Mouse (Mus musculus) limb, embryonic 13.5 days (tissue): ENCODE results near the gene Zfpm1. TPM values are rescaled to one million over a fixed set of nuclear protein-coding genes. Genes with fewer than 3 reads are reported as not detected.

Experiments used
- ATAC-seq: fragments of 200-750 bp; cut with Nextera tagmentation; 2 replicates; pipeline ENCODE4 v1.8.0; 2017; ENCODE audit warnings: low read depth, moderate number of reproducible peaks, moderate TSS enrichment; ENCODE audit not compliant: low FRiP score
- H3K27ac ChIP-seq: fragments of 300-500 bp; sonication (generic); 2 replicates; pipeline ENCODE4 v1.5.1; 2015; ENCODE audit warnings: inconsistent platforms, mild to moderate bottlenecking, moderate library complexity
- H3K27me3 ChIP-seq: fragments of 300-500 bp; sonication (generic); 2 replicates; pipeline ENCODE4 v1.6.1; 2015; ENCODE audit warnings: mild to moderate bottlenecking, inconsistent platforms
- H3K36me3 ChIP-seq: fragments of 300-500 bp; sonication (generic); 2 replicates; pipeline ENCODE4 v1.6.1; 2015; ENCODE audit warnings: inconsistent platforms, mild to moderate bottlenecking, moderate library complexity
- H3K4me1 ChIP-seq: fragments of 300-500 bp; sonication (generic); 2 replicates; pipeline ENCODE4 v1.6.1; 2015; ENCODE audit warnings: inconsistent platforms
- H3K4me2 ChIP-seq: fragments of 300-500 bp; sonication (generic); replicated peaks from 2 replicates; pipeline ENCODE4 v1.6.1; 2015; ENCODE audit warnings: inconsistent platforms, mild to moderate bottlenecking, moderate library complexity
- H3K4me3 ChIP-seq: fragments of 300-500 bp; sonication (generic); 2 replicates; pipeline ENCODE4 v1.5.1; 2015; ENCODE audit warnings: moderate library complexity, mild to moderate bottlenecking, inconsistent platforms
- H3K9ac ChIP-seq: fragments of 300-500 bp; sonication (generic); 2 replicates; pipeline ENCODE4 v1.6.1; 2015; ENCODE audit warnings: mild to moderate bottlenecking, inconsistent platforms
- H3K9me3 ChIP-seq: fragments of 300-500 bp; sonication (generic); 2 replicates; pipeline ENCODE4 v1.6.1; 2016; ENCODE audit warnings: inconsistent platforms
- whole genome bisulfite sequencing: fragments of 180-500 bp; shearing (Covaris S2); methylation state at CpG from one replicate; pipeline ENCODE4 v1.1.7; 2015; 5-methylcytosine and 5-hydroxymethylcytosine counted together
- polyA plus RNA-seq: library from polyadenylated mRNA; unstranded; fragments of >200 nt; fragmentation: Nextera tagmentation; extraction: Ambion mirVana; gene quantifications from 2 replicates; pipeline ENCODE4 v1.2.1, GENCODE M21; 2015

Zfpm1 gene
- polyA plus RNA-seq, 1 experiment from 2014 or later = 0.80 TPM

DNA sequence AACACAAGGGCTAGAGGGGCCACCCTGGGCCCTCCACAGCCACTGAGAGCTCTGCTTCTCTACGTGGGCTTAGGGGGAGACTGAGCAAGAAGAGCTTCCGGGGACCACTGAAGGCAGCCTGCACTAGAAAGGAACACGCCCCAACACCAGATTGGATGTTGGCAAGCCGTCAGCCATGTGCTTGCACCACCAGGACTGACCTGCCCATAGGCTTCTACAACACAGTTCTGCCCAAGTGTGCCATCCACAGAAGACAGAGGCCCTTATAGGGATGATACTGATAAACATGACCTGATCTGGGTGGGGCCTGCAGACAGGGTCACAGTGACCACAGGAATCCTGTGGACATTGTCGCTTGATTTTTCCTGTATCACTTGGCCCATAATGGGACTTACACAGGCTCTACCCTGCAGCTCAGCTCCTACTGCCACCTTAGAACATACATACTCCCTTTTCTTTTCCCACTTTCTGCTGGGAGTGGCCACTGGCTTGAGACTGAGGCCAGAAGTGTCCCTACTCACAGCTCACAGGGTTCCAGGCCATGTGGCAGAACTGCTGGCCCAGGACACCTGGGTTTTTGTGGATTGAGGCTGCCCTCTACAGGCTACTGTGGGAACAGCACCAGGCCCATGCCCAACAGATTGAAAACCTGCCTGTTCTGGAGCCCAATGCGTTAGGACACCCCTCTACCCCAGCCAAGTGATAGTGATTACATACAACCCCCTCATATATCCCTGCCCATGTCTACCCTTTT, 51.0 kb downstream of the Zfpm1 start:
- no peak; the same call in 1 of the 2 replicates for ATAC-seq
- Histone ChIP-seq H3K27ac (no peak overlapping the region), H3K9ac (no peak overlapping the region), H3K9me3 (no peaks in the 10 kb centered on the region), H3K36me3 (peaks cover 4% of the 10 kb centered on the region; the same call in 1 of the 2 replicates), H3K4me3 (no peak overlapping the region), H3K4me1 (peaks cover 22% of the 10 kb centered on the region), H3K4me2 (no peak overlapping the region), H3K27me3 (peaks cover 41% of the 10 kb centered on the region)
- WGBS = 67% methylated on average over 6 of the region's 6 CpGs

- Histone ChIP-seq H3K27me3 (peaks cover 47% of the 10 kb centered on the region), H3K36me3 (peaks cover 4% of the 10 kb centered on the region; the same call in 1 of the 2 replicates)
- ATAC-seq = no peak
These were observed 51.6 kb downstream of the Zfpm1 start for GRCm38 (mm10) chr8:122333531-122333930.

DNA sequence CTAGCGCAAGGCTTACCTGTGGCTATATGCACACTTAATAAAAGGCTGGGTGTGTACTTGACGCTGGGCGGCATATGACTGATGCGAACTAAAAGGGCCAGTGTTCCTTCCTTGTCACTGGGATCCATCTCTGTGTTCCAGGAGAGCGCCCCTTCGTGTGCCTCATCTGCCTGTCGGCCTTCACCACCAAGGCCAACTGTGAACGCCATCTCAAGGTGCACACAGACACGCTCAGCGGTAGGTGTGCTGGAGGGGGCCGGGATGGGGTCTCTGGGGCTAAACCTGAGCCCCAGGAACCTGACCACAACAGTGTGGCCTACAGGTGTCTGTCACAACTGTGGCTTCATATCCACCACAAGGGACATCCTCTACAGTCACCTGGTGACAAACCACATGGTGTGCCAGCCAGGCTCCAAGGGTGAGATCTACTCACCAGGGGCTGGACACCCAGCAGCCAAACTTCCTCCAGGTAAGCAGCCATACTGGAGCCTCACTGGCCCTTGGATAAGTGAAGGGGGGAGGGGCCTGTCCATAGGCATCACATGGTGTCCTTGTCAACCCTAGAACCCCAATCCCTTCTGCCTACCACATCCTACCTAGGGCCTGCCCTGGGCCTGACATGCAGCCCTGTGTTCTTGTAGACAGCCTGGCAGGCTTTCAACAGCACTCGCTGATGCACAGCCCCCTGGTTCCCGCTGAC, 53.0 kb downstream of the Zfpm1 start:
- H3K4me3 ChIP-seq = peak overlapping the region; percentile 65; the same call in 1 of the 2 replicates
- no peak overlapping the region for H3K27ac ChIP-seq
- H3K9me3 ChIP-seq = no peaks in the 10 kb centered on the region
- H3K36me3 ChIP-seq = peaks cover 4% of the 10 kb centered on the region; the same call in 1 of the 2 replicates
- WGBS = 88% methylated on average over 13 of the region's 13 CpGs
- H3K9ac ChIP-seq = no peak overlapping the region; the same call in 1 of the 2 replicates
- H3K4me1 ChIP-seq = peaks cover 22% of the 10 kb centered on the region
- no peak for ATAC-seq
- H3K4me2 ChIP-seq = peak overlapping the region; percentile 92
- peaks cover 57% of the 10 kb centered on the region for H3K27me3 ChIP-seq

More at GRCm38 (mm10) chr8:122333531-122333930, 51.6 kb downstream of the Zfpm1 start:
- Histone ChIP-seq H3K9me3 (no peaks in the 10 kb centered on the region), H3K4me1 (peaks cover 22% of the 10 kb centered on the region), H3K27ac (no peak overlapping the region), H3K4me2 (no peak overlapping the region), H3K9ac (no peak overlapping the region), H3K4me3 (no peak overlapping the region)
- WGBS = 90% methylated on average over 7 of the region's 7 CpGs

GRCm38 (mm10) chr8:122335638-122336250, 53.8 kb downstream of the Zfpm1 start:
- Histone ChIP-seq H3K4me1 (peaks cover 22% of the 10 kb centered on the region), H3K9ac (peak overlapping the region; percentile 69), H3K27me3 (peaks cover 61% of the 10 kb centered on the region), H3K4me3 (peak overlapping the region; percentile 65), H3K36me3 (peaks cover 4% of the 10 kb centered on the region; the same call in 1 of the 2 replicates), H3K4me2 (peak overlapping the region; percentile 92), H3K27ac (no peak overlapping the region), H3K9me3 (no peaks in the 10 kb centered on the region)
- peak; percentile 49 for ATAC-seq
- 13% methylated on average over 56 of the region's 57 CpGs for WGBS

DNA sequence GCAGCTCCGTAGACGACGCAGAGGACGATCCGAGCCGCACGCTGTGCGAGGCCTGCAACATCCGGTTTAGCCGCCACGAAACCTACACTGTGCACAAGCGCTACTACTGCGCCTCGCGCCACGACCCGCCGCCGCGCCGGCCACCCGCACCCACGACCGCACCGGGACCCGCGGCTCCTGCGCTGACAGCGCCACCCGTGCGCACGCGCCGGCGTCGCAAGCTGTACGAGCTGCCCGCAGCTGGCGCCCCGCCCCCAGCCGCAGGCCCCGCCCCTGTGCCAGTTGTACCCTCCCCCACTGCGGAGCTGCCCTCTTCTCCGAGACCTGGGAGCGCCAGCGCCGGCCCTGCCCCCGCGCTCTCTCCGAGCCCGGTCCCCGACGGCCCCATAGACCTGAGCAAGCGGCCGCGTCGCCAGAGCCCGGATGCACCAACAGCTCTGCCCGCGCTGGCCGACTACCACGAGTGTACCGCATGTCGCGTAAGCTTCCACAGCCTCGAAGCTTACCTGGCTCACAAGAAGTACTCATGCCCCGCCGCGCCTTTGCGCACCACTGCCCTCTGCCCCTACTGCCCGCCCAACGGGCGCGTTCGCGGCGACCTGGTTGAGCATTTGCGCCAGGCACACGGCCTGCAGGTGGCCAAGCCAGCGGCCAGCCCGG, 54.4 kb downstream of the Zfpm1 start:
- peaks cover 68% of the 10 kb centered on the region for H3K27me3 ChIP-seq
- no peak overlapping the region for H3K27ac ChIP-seq
- H3K4me2 ChIP-seq = peak overlapping the region; percentile 92
- no peaks in the 10 kb centered on the region for H3K9me3 ChIP-seq
- peaks cover 17% of the 10 kb centered on the region for H3K4me1 ChIP-seq
- H3K36me3 ChIP-seq = peaks cover 4% of the 10 kb centered on the region; the same call in 1 of the 2 replicates
- H3K9ac ChIP-seq = peak overlapping the region; percentile 69
- peak; percentile 52 for ATAC-seq
- WGBS = 2% methylated on average over 76 of the region's 81 CpGs
- H3K4me3 ChIP-seq = peak overlapping the region; percentile 65

DNA sequence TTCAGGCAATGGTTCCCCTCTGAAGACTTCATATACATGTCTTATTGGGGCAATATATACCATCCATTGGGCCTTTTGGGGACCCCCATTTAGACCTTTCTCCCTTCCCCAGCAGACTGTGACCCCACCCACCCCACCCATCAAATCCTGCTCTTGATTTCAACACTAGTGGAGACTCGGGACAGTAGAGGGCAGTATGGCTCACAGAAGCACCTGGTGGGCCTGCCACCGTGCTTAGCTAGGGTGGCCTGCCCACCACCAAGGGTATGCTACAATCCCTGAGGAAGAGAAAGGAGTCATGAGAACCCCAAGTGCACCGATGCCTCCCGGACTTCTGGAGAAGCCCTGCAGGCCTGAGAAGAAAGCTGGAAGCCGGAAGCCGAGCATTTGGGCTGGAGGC, 56.9 kb downstream of the Zfpm1 start:
- no peaks in the 10 kb centered on the region for H3K9me3 ChIP-seq
- peaks cover 87% of the 10 kb centered on the region for H3K27me3 ChIP-seq
- H3K36me3 ChIP-seq = peaks cover 4% of the 10 kb centered on the region; the same call in 1 of the 2 replicates
- peaks cover 39% of the 10 kb centered on the region for H3K4me1 ChIP-seq
- no peak overlapping the region for H3K27ac ChIP-seq
- no peak overlapping the region for H3K4me2 ChIP-seq
- 52% methylated on average over 6 of the region's 6 CpGs for WGBS
- no peak for ATAC-seq
- H3K9ac ChIP-seq = no peak overlapping the region
- no peak overlapping the region for H3K4me3 ChIP-seq

DNA sequence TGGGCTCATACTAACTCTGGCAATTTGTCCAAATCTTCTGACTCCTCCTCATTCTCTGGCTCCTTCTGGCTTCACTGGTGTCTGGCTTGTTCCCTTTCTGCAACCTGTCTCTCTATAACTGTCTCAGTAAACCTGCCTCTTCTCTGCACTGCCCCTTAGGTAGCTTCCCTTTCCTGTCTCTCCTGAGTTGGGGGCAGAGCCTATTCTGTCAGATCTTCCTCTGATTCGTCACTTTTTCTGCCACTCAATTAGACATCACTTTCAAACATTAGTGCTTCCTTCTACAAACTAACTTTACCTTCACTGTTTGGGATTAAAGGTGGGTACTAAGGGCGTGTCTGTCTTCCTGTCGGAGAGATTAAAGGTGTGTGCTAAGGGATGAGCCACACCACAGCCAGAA, 58.8 kb downstream of the Zfpm1 start:
- Histone ChIP-seq H3K36me3 (no peaks in the 10 kb centered on the region), H3K4me1 (peaks cover 44% of the 10 kb centered on the region), H3K4me2 (no peak overlapping the region), H3K9me3 (no peaks in the 10 kb centered on the region), H3K9ac (no peak overlapping the region), H3K27ac (no peak overlapping the region), H3K27me3 (peaks cover 83% of the 10 kb centered on the region), H3K4me3 (no peak overlapping the region)
- no peak for ATAC-seq
- 74% methylated on average over 3 of the region's 3 CpGs for WGBS

DNA sequence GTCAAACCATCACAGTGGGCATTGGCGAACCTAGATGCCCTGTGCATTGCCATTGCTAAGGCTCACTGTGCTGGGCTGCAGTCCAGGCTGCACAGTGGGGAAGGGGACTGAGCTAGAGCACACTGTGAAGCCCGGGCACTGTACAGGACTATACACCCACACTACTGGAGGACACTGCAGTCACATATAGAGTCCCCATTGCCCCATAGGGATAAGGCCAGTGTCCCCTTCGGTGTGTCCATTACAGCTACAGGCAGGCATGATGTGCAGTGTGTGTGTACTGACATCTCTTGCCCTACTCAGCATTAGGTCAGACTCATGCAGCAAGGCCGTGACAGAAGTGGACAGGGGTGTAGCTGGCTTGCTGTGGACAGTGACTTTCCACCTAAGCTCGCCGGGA, 59.8 kb downstream of the Zfpm1 start:
- WGBS = 87% methylated on average over 6 of the region's 6 CpGs

GRCm38 (mm10) chr8:122342362-122342761, 60.4 kb downstream of the Zfpm1 start:
- H3K27me3 ChIP-seq = peaks cover 68% of the 10 kb centered on the region
- no peak for ATAC-seq
- H3K9me3 ChIP-seq = no peaks in the 10 kb centered on the region
- no peak overlapping the region for H3K27ac ChIP-seq
- WGBS = 32% methylated on average over 5 of the region's 5 CpGs
- no peaks in the 10 kb centered on the region for H3K36me3 ChIP-seq
- peak overlapping the region; percentile 54; the same call in 1 of the 2 replicates for H3K9ac ChIP-seq
- peaks cover 35% of the 10 kb centered on the region for H3K4me1 ChIP-seq
- no peak overlapping the region for H3K4me3 ChIP-seq
- no peak overlapping the region; the same call in 1 of the 2 replicates for H3K4me2 ChIP-seq

More for the DNA sequence above, 59.8 kb downstream of the Zfpm1 start:
- no peak for ATAC-seq
- H3K9ac ChIP-seq = peak overlapping the region; percentile 13; the same call in 1 of the 2 replicates
- H3K9me3 ChIP-seq = no peaks in the 10 kb centered on the region
- H3K4me1 ChIP-seq = peaks cover 38% of the 10 kb centered on the region
- H3K36me3 ChIP-seq = no peaks in the 10 kb centered on the region
- peaks cover 73% of the 10 kb centered on the region for H3K27me3 ChIP-seq
- no peak overlapping the region for H3K4me3 ChIP-seq
- no peak overlapping the region; the same call in 1 of the 2 replicates for H3K27ac ChIP-seq
- H3K4me2 ChIP-seq = no peak overlapping the region

DNA sequence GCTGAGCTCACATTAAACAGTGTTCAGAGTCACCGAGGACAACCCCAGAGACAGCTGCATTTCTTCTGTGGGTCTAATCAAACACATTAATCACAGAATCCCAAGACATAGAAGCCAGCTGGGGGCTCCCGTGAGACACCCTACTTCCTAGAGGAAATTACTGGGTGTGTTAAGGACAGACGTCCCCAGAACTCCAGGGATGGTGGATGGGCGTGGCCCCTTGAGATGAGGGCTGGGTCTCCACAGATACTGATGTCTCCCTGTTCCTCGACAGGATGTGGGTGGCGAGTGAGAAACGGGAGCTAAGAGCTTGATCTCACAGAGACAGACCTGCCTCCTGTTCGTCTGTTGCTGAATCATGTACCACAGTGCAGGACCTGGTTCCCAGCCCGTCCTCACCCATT, 60.9 kb downstream of the Zfpm1 start:
- Histone ChIP-seq H3K27me3 (peaks cover 63% of the 10 kb centered on the region), H3K9ac (peak overlapping the region; percentile 54; the same call in 1 of the 2 replicates)

GRCm38 (mm10) chr8:122343341-122343740, 61.4 kb downstream of the Zfpm1 start:
- peak overlapping the region; percentile 54 for H3K9ac ChIP-seq
- 6% methylated on average over 11 of the region's 11 CpGs for WGBS

More for the DNA sequence above, 60.9 kb downstream of the Zfpm1 start:
- Histone ChIP-seq H3K9me3 (no peaks in the 10 kb centered on the region), H3K27ac (0 out of 2 replicates have a peak overlapping the region, but pooled peaks have one; percentile 3), H3K4me1 (peaks cover 35% of the 10 kb centered on the region), H3K4me2 (peak overlapping the region; percentile 69), H3K4me3 (peak overlapping the region; percentile 37), H3K36me3 (no peaks in the 10 kb centered on the region)
- WGBS = 2% methylated on average over 9 of the region's 9 CpGs
- no peak for ATAC-seq

More at GRCm38 (mm10) chr8:122343341-122343740, 61.4 kb downstream of the Zfpm1 start:
- H3K27ac ChIP-seq = peak overlapping the region; percentile 3; the same call in 1 of the 2 replicates
- H3K27me3 ChIP-seq = peaks cover 58% of the 10 kb centered on the region
- H3K4me3 ChIP-seq = peak overlapping the region; percentile 37
- no peaks in the 10 kb centered on the region for H3K36me3 ChIP-seq
- H3K9me3 ChIP-seq = no peaks in the 10 kb centered on the region
- H3K4me2 ChIP-seq = peak overlapping the region; percentile 69
- H3K4me1 ChIP-seq = peaks cover 35% of the 10 kb centered on the region
- no peak for ATAC-seq
